Mouse (Mus musculus) limb, embryonic 12.5 days (tissue): ENCODE measurements at regions not wholly inside any gene's neighbourhood (a gene's known extent, or its start where the extent isn't known, plus 50 kb on each side); places are given as distances from the start of the nearest gene placed in this dataset.
A peak's percentile ranks its signal among the peaks of the same experiment; 100 is the strongest.

ENCODE experiments used
- ATAC-seq: fragments of 200-750 bp; cut with Nextera tagmentation; 2 replicates; pipeline ENCODE4 v1.8.0; 2017; ENCODE audit warnings: low read depth, moderate TSS enrichment; ENCODE audit not compliant: insufficient number of reproducible peaks, insufficient read depth, low FRiP score, low TSS enrichment
- H3K27ac ChIP-seq: fragments of 300-500 bp; sonication (generic); 2 replicates; pipeline ENCODE4 v1.5.1; 2016; ENCODE audit warnings: mild to moderate bottlenecking, moderate library complexity
- H3K27me3 ChIP-seq: fragments of 300-500 bp; sonication (generic); 2 replicates; pipeline ENCODE4 v1.6.1; 2016; ENCODE audit warnings: mild to moderate bottlenecking, moderate library complexity
- H3K36me3 ChIP-seq: fragments of 300-500 bp; sonication (generic); 2 replicates; pipeline ENCODE4 v1.6.1; 2016; ENCODE audit warnings: mild to moderate bottlenecking, moderate library complexity
- H3K4me1 ChIP-seq: fragments of 300-500 bp; sonication (generic); replicated peaks from 2 replicates; pipeline ENCODE4 v1.6.1; 2016
- H3K4me2 ChIP-seq: fragments of 300-500 bp; sonication (generic); 2 replicates; pipeline ENCODE4 v1.6.1; 2016; ENCODE audit warnings: mild to moderate bottlenecking, moderate library complexity
- H3K4me3 ChIP-seq: fragments of 300-500 bp; sonication (generic); replicated peaks from 2 replicates; pipeline ENCODE4 v1.5.1; 2016; ENCODE audit warnings: mild to moderate bottlenecking
- H3K9ac ChIP-seq: fragments of 300-500 bp; sonication (generic); replicated peaks from 2 replicates; pipeline ENCODE4 v1.6.1; 2016; ENCODE audit warnings: mild to moderate bottlenecking, moderate library complexity
- H3K9me3 ChIP-seq: fragments of 300-500 bp; sonication (generic); 2 replicates; pipeline ENCODE4 v1.6.1; 2016; ENCODE audit warnings: mild to moderate bottlenecking, moderate library complexity
- WGBS: fragments of 180-500 bp; shearing (Covaris S2); methylation state at CpG from one replicate; pipeline ENCODE4 v1.1.7; 2016; 5-methylcytosine and 5-hydroxymethylcytosine counted together

GRCm38 (mm10) chr13:54847764-54848183 is 58.6 kb downstream of the Tspan17 start:
- Histone ChIP-seq H3K9me3 (no peaks in the 10 kb centered on the region), H3K36me3 (no peaks in the 10 kb centered on the region), H3K9ac (no peak overlapping the region), H3K4me3 (no peak overlapping the region), H3K27me3 (peaks cover 19% of the 10 kb centered on the region; the same call in 1 of the 2 replicates), H3K4me2 (no peak overlapping the region), H3K27ac (no peak overlapping the region), H3K4me1 (no peaks in the 10 kb centered on the region)
- no peak for ATAC-seq
- WGBS = 24% methylated on average over 3 of the region's 3 CpGs

- Histone ChIP-seq H3K27ac (no peak overlapping the region), H3K4me1 (no peaks in the 10 kb centered on the region), H3K9ac (no peak overlapping the region), H3K27me3 (peaks cover 7% of the 10 kb centered on the region; the same call in 1 of the 2 replicates), H3K4me3 (no peak overlapping the region), H3K9me3 (no peaks in the 10 kb centered on the region), H3K4me2 (no peak overlapping the region), H3K36me3 (no peaks in the 10 kb centered on the region)
- WGBS = 50% methylated on average over 4 of the region's 4 CpGs
- no peak for ATAC-seq
Observed at GRCm38 (mm10) chr13:54851131-54851530, 62.0 kb downstream of the Tspan17 start.

GRCm38 (mm10) chr13:54855333-54856238 is 66.4 kb downstream of the Tspan17 start:
- H3K27me3 ChIP-seq = no peaks in the 10 kb centered on the region
- H3K4me1 ChIP-seq = no peaks in the 10 kb centered on the region
- no peak overlapping the region for H3K9ac ChIP-seq
- ATAC-seq = no peak
- H3K4me2 ChIP-seq = no peak overlapping the region
- WGBS = 63% methylated on average over 14 of the region's 14 CpGs
- no peaks in the 10 kb centered on the region for H3K36me3 ChIP-seq
- no peaks in the 10 kb centered on the region for H3K9me3 ChIP-seq
- no peak overlapping the region for H3K27ac ChIP-seq
- no peak overlapping the region for H3K4me3 ChIP-seq

GRCm38 (mm10) chr13:54862931-54863330 is 73.8 kb downstream of the Tspan17 start:
- no peaks in the 10 kb centered on the region for H3K9me3 ChIP-seq
- no peaks in the 10 kb centered on the region for H3K36me3 ChIP-seq
- H3K4me3 ChIP-seq = no peak overlapping the region
- H3K4me2 ChIP-seq = no peak overlapping the region
- whole genome bisulfite sequencing = 76% methylated on average over 4 of the region's 4 CpGs
- ATAC-seq = no peak
- H3K27ac ChIP-seq = no peak overlapping the region
- no peak overlapping the region for H3K9ac ChIP-seq
- no peaks in the 10 kb centered on the region; the same call in 1 of the 2 replicates for H3K27me3 ChIP-seq
- no peaks in the 10 kb centered on the region for H3K4me1 ChIP-seq

GRCm38 (mm10) chr13:54864048-54864447 is 74.9 kb downstream of the Tspan17 start:
- H3K36me3 ChIP-seq = no peaks in the 10 kb centered on the region
- H3K9me3 ChIP-seq = no peaks in the 10 kb centered on the region
- no peaks in the 10 kb centered on the region for H3K4me1 ChIP-seq
- H3K4me3 ChIP-seq = no peak overlapping the region
- no peak overlapping the region for H3K27ac ChIP-seq
- H3K4me2 ChIP-seq = no peak overlapping the region
- ATAC-seq = no peak
- peaks cover 5% of the 10 kb centered on the region; the same call in 1 of the 2 replicates for H3K27me3 ChIP-seq
- H3K9ac ChIP-seq = no peak overlapping the region
- 49% methylated on average over 10 of the region's 10 CpGs for WGBS

- 26% methylated on average over 12 of the region's 12 CpGs for WGBS
- Histone ChIP-seq H3K36me3 (no peaks in the 10 kb centered on the region), H3K9ac (no peak overlapping the region), H3K4me1 (peaks cover 11% of the 10 kb centered on the region; the same call in 1 of the 2 replicates), H3K27ac (no peak overlapping the region), H3K4me3 (no peak overlapping the region), H3K9me3 (no peaks in the 10 kb centered on the region), H3K4me2 (no peak overlapping the region), H3K27me3 (peaks cover 76% of the 10 kb centered on the region)
- no peak for ATAC-seq
Observed at GRCm38 (mm10) chr13:54872004-54872403, 77.2 kb upstream of the Unc5a start.

GRCm38 (mm10) chr13:54873882-54874281 is 75.3 kb upstream of the Unc5a start:
- no peak for ATAC-seq
- Histone ChIP-seq H3K27me3 (peaks cover 79% of the 10 kb centered on the region), H3K9ac (no peak overlapping the region), H3K4me2 (no peak overlapping the region), H3K36me3 (no peaks in the 10 kb centered on the region), H3K4me3 (no peak overlapping the region), H3K4me1 (peaks cover 11% of the 10 kb centered on the region; the same call in 1 of the 2 replicates), H3K9me3 (no peaks in the 10 kb centered on the region), H3K27ac (no peak overlapping the region)
- WGBS = 53% methylated on average over 9 of the region's 9 CpGs

GRCm38 (mm10) chr13:54874291-54875200 is 74.7 kb upstream of the Unc5a start:
- no peaks in the 10 kb centered on the region for H3K36me3 ChIP-seq
- whole genome bisulfite sequencing = under 1% methylated on average over 38 of the region's 38 CpGs
- no peak overlapping the region for H3K9ac ChIP-seq
- peak overlapping the region; percentile 17; the same call in 1 of the 2 replicates for H3K4me2 ChIP-seq
- no peak for ATAC-seq
- H3K4me3 ChIP-seq = 0 out of 2 replicates have a peak overlapping the region, but pooled peaks have one; percentile 4
- H3K4me1 ChIP-seq = peaks cover 8% of the 10 kb centered on the region; the same call in 1 of the 2 replicates
- H3K27me3 ChIP-seq = peaks cover 76% of the 10 kb centered on the region
- no peak overlapping the region for H3K27ac ChIP-seq
- no peaks in the 10 kb centered on the region for H3K9me3 ChIP-seq

GRCm38 (mm10) chr13:54876556-54876955 is 72.7 kb upstream of the Unc5a start:
- H3K36me3 ChIP-seq = no peaks in the 10 kb centered on the region
- peaks cover 58% of the 10 kb centered on the region for H3K27me3 ChIP-seq
- H3K27ac ChIP-seq = no peak overlapping the region
- peaks cover 8% of the 10 kb centered on the region; the same call in 1 of the 2 replicates for H3K4me1 ChIP-seq
- no peak overlapping the region for H3K4me3 ChIP-seq
- no peak overlapping the region for H3K4me2 ChIP-seq
- no peaks in the 10 kb centered on the region for H3K9me3 ChIP-seq
- 32% methylated on average over 8 of the region's 8 CpGs for WGBS
- no peak for ATAC-seq
- H3K9ac ChIP-seq = no peak overlapping the region

GRCm38 (mm10) chr13:54877656-54878055 is 71.6 kb upstream of the Unc5a start:
- H3K9ac ChIP-seq = no peak overlapping the region
- no peak overlapping the region for H3K4me3 ChIP-seq
- H3K27me3 ChIP-seq = peaks cover 47% of the 10 kb centered on the region
- WGBS = 89% methylated on average over 8 of the region's 8 CpGs
- no peak for ATAC-seq
- H3K36me3 ChIP-seq = no peaks in the 10 kb centered on the region
- no peaks in the 10 kb centered on the region for H3K9me3 ChIP-seq
- H3K27ac ChIP-seq = no peak overlapping the region
- H3K4me2 ChIP-seq = no peak overlapping the region
- H3K4me1 ChIP-seq = peaks cover 8% of the 10 kb centered on the region; the same call in 1 of the 2 replicates

- Histone ChIP-seq H3K27me3 (peaks cover 31% of the 10 kb centered on the region), H3K9ac (no peak overlapping the region), H3K4me2 (no peak overlapping the region), H3K9me3 (no peaks in the 10 kb centered on the region), H3K27ac (no peak overlapping the region), H3K4me3 (no peak overlapping the region), H3K4me1 (peaks cover 12% of the 10 kb centered on the region), H3K36me3 (no peaks in the 10 kb centered on the region)
- 77% methylated on average over 5 of the region's 5 CpGs for WGBS
- no peak for ATAC-seq
Observed at GRCm38 (mm10) chr13:54879325-54879724, 69.9 kb upstream of the Unc5a start.
